Mouse (Mus musculus) liver, embryonic 14.5 days (tissue): Measurements from ENCODE around the gene Fam217a.
"Not testable (repeated sequence)": the region's sequence is repeated elsewhere in the genome, so short reads cannot be mapped to it uniquely, and the experiment has no call there.

Source experiments
- CTCF ChIP-seq: IDR thresholded peaks from 2 replicates; pipeline ENCODE4 v1.5.1; 2016; ENCODE audit warnings: antibody characterized with exemption, low read depth, control low read depth
- EP300 ChIP-seq: IDR thresholded peaks from 2 replicates; pipeline ENCODE4 v1.6.1; 2016; ENCODE audit warnings: antibody characterized with exemption, low read depth

DNA sequence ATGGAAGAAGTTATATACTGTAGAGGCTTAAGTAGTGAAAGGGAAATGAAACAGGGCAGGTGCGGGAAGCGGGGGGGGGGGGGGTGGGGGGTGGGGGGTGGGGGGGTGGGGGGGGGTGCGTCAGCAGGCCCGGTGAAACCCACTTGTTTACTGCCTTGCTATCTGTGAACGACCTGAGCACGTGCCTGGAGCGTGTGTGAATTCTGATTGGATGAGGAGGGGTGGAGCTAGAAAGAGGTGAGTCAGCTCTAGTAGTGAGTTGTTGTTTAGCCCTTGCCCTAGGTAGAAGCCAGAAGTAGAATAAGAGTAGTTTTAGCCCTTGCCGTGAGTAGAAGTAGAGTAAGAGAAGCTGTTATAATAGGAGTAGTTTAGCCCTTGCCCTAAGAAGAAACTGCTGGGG lies 62.9 kb downstream of the Fam217a start:
- not testable (repeated sequence) for TF ChIP-seq CTCF, EP300
